Mouse (Mus musculus): Measurements from ENCODE around the gene Trpc7. TPM values are rescaled to one million over a fixed set of nuclear protein-coding genes. Genes with fewer than 3 reads are reported as not detected.

The Trpc7 gene
- polyA plus RNA-seq, 1 experiment from 2014 or later: 0.11 TPM

GRCm38 (mm10) chr13:56765284-56766032 lies 130.3 kb downstream of the Trpc7 start:
- peaks cover 30% of the 10 kb centered on the region for H3K4me1 ChIP-seq
- H3K9me3 ChIP-seq: no peaks in the 10 kb centered on the region
- H3K27ac ChIP-seq: no peak overlapping the region; the same call in 1 of the 2 replicates
- no peaks in the 10 kb centered on the region for H3K36me3 ChIP-seq
- peak overlapping the region; percentile 48 for H3K4me2 ChIP-seq
- peak; percentile 44; the same call in 1 of the 2 replicates for ATAC-seq (ENCODE audit: insufficient number of reproducible peaks, insufficient read depth, low FRiP score, low TSS enrichment, low read depth)
- H3K27me3 ChIP-seq: peaks cover 14% of the 10 kb centered on the region
- no peak overlapping the region for H3K4me3 ChIP-seq
- 41% methylated on average over 25 of the region's 25 CpGs for WGBS
- H3K9ac ChIP-seq: no peak overlapping the region

- no peak overlapping the region for H3K4me3 ChIP-seq
- H3K4me2 ChIP-seq: no peak overlapping the region
- peaks cover 29% of the 10 kb centered on the region for H3K4me1 ChIP-seq
- WGBS: 31% methylated on average over 13 of the region's 13 CpGs
- no peaks in the 10 kb centered on the region for H3K36me3 ChIP-seq
- H3K9me3 ChIP-seq: no peaks in the 10 kb centered on the region
- no peak overlapping the region for H3K9ac ChIP-seq
- no peak for ATAC-seq (ENCODE audit: insufficient number of reproducible peaks, insufficient read depth, low FRiP score, low TSS enrichment, low read depth)
- H3K27ac ChIP-seq: no peak overlapping the region
- H3K27me3 ChIP-seq: peaks cover 14% of the 10 kb centered on the region
These were observed 133.2 kb downstream of the Trpc7 start for GRCm38 (mm10) chr13:56762446-56763229.

- Histone ChIP-seq H3K27me3 (peaks cover 43% of the 10 kb centered on the region), H3K27ac (no peak overlapping the region), H3K4me3 (no peak overlapping the region), H3K4me2 (no peak overlapping the region), H3K9ac (no peak overlapping the region), H3K36me3 (no peaks in the 10 kb centered on the region), H3K9me3 (no peaks in the 10 kb centered on the region), H3K4me1 (peaks cover 30% of the 10 kb centered on the region)
- ATAC-seq (ENCODE audit: insufficient number of reproducible peaks, insufficient read depth, low FRiP score, low TSS enrichment, low read depth): no peak
- WGBS: 30% methylated on average over 6 of the region's 6 CpGs
These were observed 137.3 kb downstream of the Trpc7 start for GRCm38 (mm10) chr13:56758492-56758891.

GRCm38 (mm10) chr13:56757201-56757600 lies 138.6 kb downstream of the Trpc7 start:
- no peak for ATAC-seq (ENCODE audit: insufficient number of reproducible peaks, insufficient read depth, low FRiP score, low TSS enrichment, low read depth)
- no peaks in the 10 kb centered on the region for H3K36me3 ChIP-seq
- peaks cover 54% of the 10 kb centered on the region for H3K27me3 ChIP-seq
- peaks cover 32% of the 10 kb centered on the region for H3K4me1 ChIP-seq
- H3K27ac ChIP-seq: no peak overlapping the region
- H3K9ac ChIP-seq: no peak overlapping the region
- 46% methylated on average over 12 of the region's 12 CpGs for WGBS
- no peak overlapping the region for H3K4me3 ChIP-seq
- H3K4me2 ChIP-seq: no peak overlapping the region; the same call in 1 of the 2 replicates
- H3K9me3 ChIP-seq: no peaks in the 10 kb centered on the region

- no peak for ATAC-seq (ENCODE audit: insufficient number of reproducible peaks, insufficient read depth, low FRiP score, low TSS enrichment, low read depth)
- Histone ChIP-seq H3K9me3 (no peaks in the 10 kb centered on the region), H3K9ac (no peak overlapping the region), H3K4me3 (no peak overlapping the region), H3K36me3 (no peaks in the 10 kb centered on the region), H3K4me1 (peaks cover 38% of the 10 kb centered on the region), H3K27me3 (peaks cover 61% of the 10 kb centered on the region), H3K4me2 (no peak overlapping the region), H3K27ac (no peak overlapping the region)
- WGBS: 60% methylated on average over 6 of the region's 6 CpGs
These were observed 139.9 kb downstream of the Trpc7 start for GRCm38 (mm10) chr13:56755871-56756270.

GRCm38 (mm10) chr13:56753192-56753951 lies 142.4 kb downstream of the Trpc7 start, which contains the start of gene Gm45623:
Gene Gm45623, minus strand, starts transcription at chr13:56753827.
- no peak for ATAC-seq (ENCODE audit: insufficient number of reproducible peaks, insufficient read depth, low FRiP score, low TSS enrichment, low read depth)
- no peak within 1 kb of the TSS for H3K27ac ChIP-seq

GRCm38 (mm10) chr13:56752474-56753191 lies 143.2 kb downstream of the Trpc7 start:
- peaks cover 69% of the 10 kb centered on the region for H3K27me3 ChIP-seq
- H3K4me2 ChIP-seq: peak overlapping the region; percentile 99
- H3K4me1 ChIP-seq: peaks cover 34% of the 10 kb centered on the region
- peak overlapping the region; percentile 72 for H3K9ac ChIP-seq
- H3K36me3 ChIP-seq: no peaks in the 10 kb centered on the region
- no peaks in the 10 kb centered on the region for H3K9me3 ChIP-seq
- 1% methylated on average over 39 of the region's 41 CpGs for WGBS
- no peak overlapping the region for H3K27ac ChIP-seq
- peak overlapping the region; percentile 54 for H3K4me3 ChIP-seq
- ATAC-seq (ENCODE audit: insufficient number of reproducible peaks, insufficient read depth, low FRiP score, low TSS enrichment, low read depth): no peak

More at GRCm38 (mm10) chr13:56753192-56753951, 142.4 kb downstream of the Trpc7 start, which contains the start of gene Gm45623:
- under 1% methylated on average over 69 of the region's 71 CpGs for WGBS
- Histone ChIP-seq H3K4me3 (peak within 1 kb of the TSS; percentile 54), H3K36me3 (no peaks in the 10 kb centered on the region), H3K4me2 (peak within 1 kb of the TSS; percentile 99), H3K27me3 (peaks cover 69% of the 10 kb centered on the region), H3K9ac (peak within 1 kb of the TSS; percentile 72), H3K9me3 (no peaks in the 10 kb centered on the region), H3K4me1 (peaks cover 37% of the 10 kb centered on the region)

- ATAC-seq (ENCODE audit: insufficient number of reproducible peaks, insufficient read depth, low FRiP score, low TSS enrichment, low read depth): no peak
These were observed 144.0 kb downstream of the Trpc7 start for GRCm38 (mm10) chr13:56751774-56752173.

GRCm38 (mm10) chr13:56749377-56749776 lies 146.4 kb downstream of the Trpc7 start:
- Histone ChIP-seq H3K27me3 (peaks cover 44% of the 10 kb centered on the region), H3K4me2 (no peak overlapping the region), H3K27ac (no peak overlapping the region), H3K9me3 (no peaks in the 10 kb centered on the region), H3K9ac (no peak overlapping the region), H3K36me3 (peaks cover 1% of the 10 kb centered on the region; the same call in 1 of the 2 replicates), H3K4me1 (peaks cover 29% of the 10 kb centered on the region), H3K4me3 (no peak overlapping the region)
- WGBS: 86% methylated on average over 7 of the region's 7 CpGs
- no peak for ATAC-seq (ENCODE audit: insufficient number of reproducible peaks, insufficient read depth, low FRiP score, low TSS enrichment, low read depth)

More at GRCm38 (mm10) chr13:56751774-56752173, 144.0 kb downstream of the Trpc7 start:
- H3K9ac ChIP-seq: no peak overlapping the region
- peak overlapping the region; percentile 99 for H3K4me2 ChIP-seq
- no peaks in the 10 kb centered on the region for H3K9me3 ChIP-seq
- H3K27me3 ChIP-seq: peaks cover 67% of the 10 kb centered on the region
- H3K4me1 ChIP-seq: peaks cover 29% of the 10 kb centered on the region
- 9% methylated on average over 5 of the region's 5 CpGs for WGBS
- H3K27ac ChIP-seq: no peak overlapping the region
- 0 out of 2 replicates have a peak overlapping the region, but pooled peaks have one; percentile 54 for H3K4me3 ChIP-seq
- no peaks in the 10 kb centered on the region for H3K36me3 ChIP-seq

GRCm38 (mm10) chr13:56747554-56747953 lies 148.2 kb downstream of the Trpc7 start:
- Histone ChIP-seq H3K4me3 (no peak overlapping the region), H3K27ac (no peak overlapping the region), H3K9me3 (no peaks in the 10 kb centered on the region), H3K36me3 (peaks cover 8% of the 10 kb centered on the region; the same call in 1 of the 2 replicates), H3K4me1 (peaks cover 14% of the 10 kb centered on the region), H3K4me2 (no peak overlapping the region), H3K27me3 (peaks cover 26% of the 10 kb centered on the region), H3K9ac (no peak overlapping the region)
- 69% methylated on average over 8 of the region's 8 CpGs for WGBS
- no peak for ATAC-seq (ENCODE audit: insufficient number of reproducible peaks, insufficient read depth, low FRiP score, low TSS enrichment, low read depth)
